Mouse (Mus musculus) midbrain, postnatal 0 days (tissue): ENCODE measurements at regions not wholly inside any gene's neighbourhood (a gene's known extent, or its start where the extent isn't known, plus 50 kb on each side); places are given as distances from the start of the nearest gene placed in this dataset.

Source experiments
- ATAC-seq: fragments of 200-750 bp; cut with Nextera tagmentation; 2 replicates; pipeline ENCODE4 v1.8.0; 2017; ENCODE audit warnings: moderate number of reproducible peaks, mild to moderate bottlenecking, moderate TSS enrichment, moderate library complexity; ENCODE audit not compliant: low FRiP score
- DNase-seq: peaks from one replicate; pipeline ENCODE4 v3.0.0-alpha.2; 2015; ENCODE audit warnings: low spot score
- H3K27ac ChIP-seq: fragments of 300-500 bp; sonication (generic); 2 replicates; pipeline ENCODE4 v1.5.1; 2014; ENCODE audit warnings: low read depth, mild to moderate bottlenecking, low read length, mixed read lengths
- H3K27me3 ChIP-seq: fragments of 300-500 bp; sonication (generic); 2 replicates; pipeline ENCODE4 v1.6.1; 2014; ENCODE audit warnings: low read length, control low read depth, mixed read lengths; ENCODE audit not compliant: insufficient read depth
- H3K36me3 ChIP-seq: fragments of 300-500 bp; sonication (generic); 2 replicates; pipeline ENCODE4 v1.6.1; 2014; ENCODE audit warnings: low read length, control low read depth, mixed read lengths; ENCODE audit not compliant: insufficient read depth
- H3K4me1 ChIP-seq: fragments of 300-500 bp; sonication (generic); 2 replicates; pipeline ENCODE4 v1.6.1; 2014; ENCODE audit warnings: mild to moderate bottlenecking, control low read depth, antibody characterized with exemption, low read length, mixed read lengths; ENCODE audit not compliant: insufficient read depth
- H3K4me2 ChIP-seq: fragments of 300-500 bp; sonication (generic); 2 replicates; pipeline ENCODE4 v1.6.1; 2014; ENCODE audit warnings: low read depth, mild to moderate bottlenecking, low read length, mixed read lengths; ENCODE audit not compliant: poor library complexity, severe bottlenecking
- H3K4me3 ChIP-seq: fragments of 300-500 bp; sonication (generic); 2 replicates; pipeline ENCODE4 v1.5.1; 2014; ENCODE audit warnings: low read depth, mild to moderate bottlenecking, low read length, moderate library complexity
- H3K9ac ChIP-seq: fragments of 300-500 bp; sonication (generic); replicated peaks from 2 replicates; pipeline ENCODE4 v1.6.1; 2014; ENCODE audit warnings: mild to moderate bottlenecking, low read length, moderate library complexity, mixed read lengths; ENCODE audit not compliant: poor library complexity, severe bottlenecking
- H3K9me3 ChIP-seq: fragments of 300-500 bp; sonication (generic); 2 replicates; pipeline ENCODE4 v1.6.1; 2016; ENCODE audit warnings: low read length, control low read depth
- CTCF ChIP-seq: IDR thresholded peaks from 2 replicates; pipeline ENCODE4 v1.5.1; 2016; ENCODE audit warnings: antibody characterized with exemption, mild to moderate bottlenecking
- WGBS: fragments of 180-500 bp; shearing (Covaris S2); extraction: QIAGEN DNeasy Blood & Tissue Kit; methylation state at CpG from one replicate; pipeline ENCODE4 v1.1.7; 2014; 5-methylcytosine and 5-hydroxymethylcytosine counted together

- no peak overlapping the region for H3K27ac ChIP-seq
- no peaks in the 10 kb centered on the region for H3K27me3 ChIP-seq
- WGBS: 88% methylated on average over 3 of the region's 3 CpGs
- H3K9ac ChIP-seq: no peak overlapping the region
- H3K9me3 ChIP-seq: no peaks in the 10 kb centered on the region
- no peak overlapping the region for H3K4me2 ChIP-seq
- H3K4me3 ChIP-seq: no peak overlapping the region
- H3K4me1 ChIP-seq: no peaks in the 10 kb centered on the region
- no peaks in the 10 kb centered on the region for H3K36me3 ChIP-seq
- ATAC-seq: no peak
- DNase-seq: no peak
- TF ChIP-seq CTCF: no peak
These were observed 150.4 kb downstream of the Irs2 start for GRCm38 (mm10) chr8:10857874-10858273.

GRCm38 (mm10) chr8:10856996-10857720, 151.1 kb downstream of the Irs2 start:
- WGBS: 39% methylated on average over 15 of the region's 15 CpGs
- Histone ChIP-seq H3K9me3 (no peaks in the 10 kb centered on the region), H3K4me2 (no peak overlapping the region), H3K4me3 (no peak overlapping the region), H3K4me1 (no peaks in the 10 kb centered on the region), H3K27me3 (no peaks in the 10 kb centered on the region), H3K9ac (no peak overlapping the region), H3K36me3 (no peaks in the 10 kb centered on the region), H3K27ac (no peak overlapping the region)
- no peak for ATAC-seq
- DNase-seq: no peak
- TF ChIP-seq CTCF: no peak

GRCm38 (mm10) chr8:10855696-10856095, 152.6 kb downstream of the Irs2 start:
- Histone ChIP-seq H3K36me3 (no peaks in the 10 kb centered on the region), H3K4me1 (no peaks in the 10 kb centered on the region), H3K9ac (no peak overlapping the region), H3K4me2 (no peak overlapping the region), H3K27me3 (no peaks in the 10 kb centered on the region), H3K4me3 (no peak overlapping the region), H3K27ac (no peak overlapping the region), H3K9me3 (no peaks in the 10 kb centered on the region)
- ATAC-seq (no peak), DNase-seq (no peak)
- 83% methylated on average over 3 of the region's 3 CpGs for WGBS
- TF ChIP-seq CTCF: no peak

GRCm38 (mm10) chr8:10855131-10855530, 153.1 kb downstream of the Irs2 start:
- WGBS: 81% methylated on average over 4 of the region's 4 CpGs
- no peak overlapping the region for H3K4me2 ChIP-seq

GRCm38 (mm10) chr8:10854600-10854999, 153.7 kb downstream of the Irs2 start:
- H3K27me3 ChIP-seq: no peaks in the 10 kb centered on the region
- ATAC-seq: no peak
- no peaks in the 10 kb centered on the region for H3K4me1 ChIP-seq

More at GRCm38 (mm10) chr8:10855131-10855530, 153.1 kb downstream of the Irs2 start:
- H3K9me3 ChIP-seq: no peaks in the 10 kb centered on the region
- ATAC-seq: no peak
- H3K4me3 ChIP-seq: no peak overlapping the region
- no peak for TF ChIP-seq CTCF
- H3K9ac ChIP-seq: no peak overlapping the region
- H3K27me3 ChIP-seq: no peaks in the 10 kb centered on the region
- no peak for DNase-seq
- H3K4me1 ChIP-seq: no peaks in the 10 kb centered on the region
- no peak overlapping the region for H3K27ac ChIP-seq
- H3K36me3 ChIP-seq: no peaks in the 10 kb centered on the region

GRCm38 (mm10) chr8:10853901-10854300, 154.4 kb downstream of the Irs2 start:
- no peak overlapping the region for H3K4me3 ChIP-seq
- H3K27me3 ChIP-seq: no peaks in the 10 kb centered on the region
- no peak for ATAC-seq
- no peaks in the 10 kb centered on the region for H3K36me3 ChIP-seq
- no peak overlapping the region for H3K27ac ChIP-seq
- H3K4me2 ChIP-seq: no peak overlapping the region
- H3K9me3 ChIP-seq: no peaks in the 10 kb centered on the region
- DNase-seq: no peak
- H3K9ac ChIP-seq: no peak overlapping the region
- 78% methylated on average over 5 of the region's 5 CpGs for WGBS
- no peaks in the 10 kb centered on the region for H3K4me1 ChIP-seq
- no peak for TF ChIP-seq CTCF

More at GRCm38 (mm10) chr8:10854600-10854999, 153.7 kb downstream of the Irs2 start:
- Histone ChIP-seq H3K36me3 (no peaks in the 10 kb centered on the region), H3K4me3 (no peak overlapping the region), H3K9me3 (no peaks in the 10 kb centered on the region), H3K9ac (no peak overlapping the region), H3K4me2 (no peak overlapping the region), H3K27ac (no peak overlapping the region)
- 66% methylated on average over 6 of the region's 6 CpGs for WGBS
- TF ChIP-seq CTCF: no peak
- no peak for DNase-seq
